Mouse (Mus musculus) lung, adult 2 months (tissue): ENCODE measurements around the gene Polr3g.

Experiments used
- CTCF ChIP-seq: fragments of 200-500 bp; IDR thresholded peaks from 2 replicates; pipeline ENCODE4 v1.5.1; 2011; ENCODE audit warnings: mild to moderate bottlenecking, low read length, control low read depth; ENCODE audit not compliant: insufficient read depth
- POLR2A ChIP-seq: fragments of 200-500 bp; IDR thresholded peaks from 2 replicates; pipeline ENCODE4 v1.6.1; 2011; ENCODE audit warnings: low read depth, mild to moderate bottlenecking, control low read depth, low read length, borderline replicate concordance; ENCODE audit errors: extremely low read depth

- no peak for TF ChIP-seq POLR2A
- TF ChIP-seq CTCF, result peak; percentile 48
These were observed 69.3 kb downstream of the Polr3g start for GRCm38 (mm10) chr13:81641289-81642045.
